Mouse (Mus musculus) lung, adult 2 months (tissue): ENCODE data around the gene Ten1.

Experiments used
- CTCF ChIP-seq: fragments of 200-500 bp; IDR thresholded peaks from 2 replicates; pipeline ENCODE4 v1.5.1; 2011; ENCODE audit warnings: mild to moderate bottlenecking, low read length, control low read depth; ENCODE audit not compliant: insufficient read depth
- POLR2A ChIP-seq: fragments of 200-500 bp; IDR thresholded peaks from 2 replicates; pipeline ENCODE4 v1.6.1; 2011; ENCODE audit warnings: low read depth, mild to moderate bottlenecking, control low read depth, low read length, borderline replicate concordance; ENCODE audit errors: extremely low read depth

GRCm38 (mm10) chr11:116186360-116186759 lies 12.3 kb upstream of the Ten1 start:
- TF ChIP-seq CTCF (no peak), POLR2A (no peak)
